Mouse (Mus musculus) heart, embryonic 15.5 days (tissue): ENCODE results near the gene Vmn1r166. TPM values are rescaled to one million over a fixed set of nuclear protein-coding genes. Genes with fewer than 3 reads are reported as not detected.
"Not testable (repeated sequence)": the region's sequence is repeated elsewhere in the genome, so short reads cannot be mapped to it uniquely, and the experiment has no call there.

ENCODE experiments used
- ATAC-seq: fragments of 200-750 bp; cut with Nextera tagmentation; replicated peaks from 2 replicates; pipeline ENCODE4 v1.8.0; 2017; ENCODE audit warnings: low read depth, moderate TSS enrichment; ENCODE audit not compliant: insufficient number of reproducible peaks, insufficient read depth, low FRiP score
- H3K27ac ChIP-seq: fragments of 300-500 bp; sonication (generic); 2 replicates; pipeline ENCODE4 v1.5.1; 2015; ENCODE audit warnings: mild to moderate bottlenecking, inconsistent platforms
- H3K27me3 ChIP-seq: fragments of 300-500 bp; sonication (generic); 2 replicates; pipeline ENCODE4 v1.6.1; 2015; ENCODE audit warnings: inconsistent platforms
- H3K36me3 ChIP-seq: fragments of 300-500 bp; sonication (generic); 2 replicates; pipeline ENCODE4 v1.6.1; 2015; ENCODE audit warnings: mild to moderate bottlenecking, inconsistent platforms
- H3K4me1 ChIP-seq: fragments of 300-500 bp; sonication (generic); replicated peaks from 2 replicates; pipeline ENCODE4 v1.6.1; 2015; ENCODE audit warnings: inconsistent platforms
- H3K4me2 ChIP-seq: fragments of 300-500 bp; sonication (generic); 2 replicates; pipeline ENCODE4 v1.6.1; 2015; ENCODE audit warnings: inconsistent platforms, mild to moderate bottlenecking, moderate library complexity
- H3K4me3 ChIP-seq: fragments of 300-500 bp; sonication (generic); 2 replicates; pipeline ENCODE4 v1.5.1; 2015; ENCODE audit warnings: mild to moderate bottlenecking, inconsistent platforms
- H3K9ac ChIP-seq: fragments of 300-500 bp; sonication (generic); 2 replicates; pipeline ENCODE4 v1.6.1; 2015; ENCODE audit warnings: mild to moderate bottlenecking, inconsistent platforms
- H3K9me3 ChIP-seq: fragments of 300-500 bp; sonication (generic); replicated peaks from 2 replicates; pipeline ENCODE4 v1.6.1; 2016; ENCODE audit warnings: inconsistent platforms
- WGBS: fragments of 180-500 bp; shearing (Covaris S2); methylation state at CpG from one replicate; pipeline ENCODE4 v1.1.7; 2015; ENCODE audit warnings: mixed read lengths; 5-methylcytosine and 5-hydroxymethylcytosine counted together
- polyA plus RNA-seq: library from polyadenylated mRNA; unstranded; fragments of >200 nt; fragmentation: Nextera tagmentation; extraction: Ambion mirVana; gene quantifications from 2 replicates; pipeline ENCODE4 v1.2.1, GENCODE M21; 2015

Vmn1r166 gene
- polyA plus RNA-seq: not detected in 2 replicates

GRCm38 (mm10) chr7:23251582-23251981, at the start of gene Vmn1r166:
Gene Vmn1r166 (minus strand): TSS chr7:23251682.
- H3K36me3 ChIP-seq, ATAC-seq, H3K4me2 ChIP-seq, H3K4me3 ChIP-seq, H3K9ac ChIP-seq, H3K4me1 ChIP-seq, H3K9me3 ChIP-seq, H3K27ac ChIP-seq, H3K27me3 ChIP-seq: not testable (repeated sequence)
- no CpG with 5 or more reads among the region's 2 CpGs for WGBS

DNA sequence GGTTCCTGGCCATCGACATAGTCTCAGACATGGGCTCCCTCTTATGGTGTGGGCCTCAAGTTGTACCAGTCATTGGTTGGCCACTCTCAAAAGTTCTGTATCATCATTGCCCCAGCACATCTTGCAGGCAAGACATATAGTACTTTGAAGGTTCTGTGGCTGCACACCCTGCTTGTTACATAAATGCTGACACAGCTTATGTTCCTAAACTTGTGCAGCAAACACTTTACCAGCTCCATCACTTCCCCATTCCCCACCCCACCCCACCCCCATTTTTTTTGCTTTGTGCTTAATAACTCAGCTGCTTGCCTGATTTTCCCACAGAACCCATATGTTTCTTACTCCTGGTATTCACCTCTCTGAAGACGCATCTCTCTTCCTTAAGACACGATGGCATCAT, 49.4 kb upstream of the Vmn1r166 start, which contains the start of gene Nlrp4e:
Gene Nlrp4e (plus strand): TSS at position 301 of the 400 bp plus-strand sequence.
- not testable (repeated sequence) for H3K27ac ChIP-seq, H3K27me3 ChIP-seq, H3K4me2 ChIP-seq, H3K36me3 ChIP-seq, H3K9ac ChIP-seq, H3K9me3 ChIP-seq, ATAC-seq, H3K4me1 ChIP-seq, H3K4me3 ChIP-seq
- WGBS: 78% methylated on average over 3 of the region's 3 CpGs

DNA sequence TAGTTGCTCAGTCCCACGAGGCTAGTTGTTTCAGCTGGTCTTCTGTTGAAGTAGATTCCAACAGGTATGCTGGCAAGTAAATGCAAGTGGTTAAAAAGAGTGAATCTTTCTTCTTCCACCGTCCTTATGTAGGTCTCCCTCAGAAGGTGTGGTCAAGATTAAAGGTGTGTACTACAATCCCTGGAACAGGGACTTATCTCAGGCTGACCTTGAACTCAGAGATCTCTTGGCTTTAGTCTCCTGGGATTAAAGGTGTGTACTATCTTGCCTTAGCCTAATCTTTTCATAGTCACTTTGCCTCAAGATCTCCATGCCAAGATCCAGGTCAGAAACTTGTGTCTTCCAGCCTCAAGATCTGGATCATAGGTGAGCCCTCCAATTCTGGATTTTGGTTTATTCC, 27.3 kb upstream of the Vmn1r166 start, which contains the start of gene Gm6902:
Gene Gm6902 (minus strand): TSS at position 101 of the 400 bp plus-strand sequence.
- H3K9ac ChIP-seq, H3K4me3 ChIP-seq: not testable (repeated sequence)
- no CpG with 5 or more reads among the region's 2 CpGs for WGBS

DNA sequence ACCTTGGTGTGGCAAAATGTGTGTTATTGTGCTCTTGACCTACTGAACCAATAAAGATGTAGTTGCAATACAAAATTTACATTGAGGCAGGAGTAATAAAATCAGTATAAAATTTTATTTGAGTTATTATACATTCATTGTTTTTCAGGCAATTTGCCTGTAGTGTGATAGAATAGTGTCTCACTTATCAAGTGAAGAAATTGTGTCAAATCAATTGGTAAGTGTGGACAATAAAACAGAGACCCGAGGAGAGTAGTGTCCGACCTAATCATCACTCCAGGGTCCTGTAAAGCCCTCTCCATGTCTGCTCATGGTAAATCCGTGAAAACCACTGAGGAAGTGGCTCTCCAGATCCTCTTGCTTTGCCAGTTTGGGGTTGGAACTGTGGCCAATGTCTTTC, 34.5 kb downstream of the Vmn1r166 start, which contains the start of gene Vmn1r165:
Gene Vmn1r165 (plus strand): TSS at position 301 of the 400 bp plus-strand sequence.
- not testable (repeated sequence) for ATAC-seq, H3K4me1 ChIP-seq
- no CpG with 5 or more reads among the region's 3 CpGs for WGBS

More for the DNA sequence above, 27.3 kb upstream of the Vmn1r166 start, which contains the start of gene Gm6902:
- H3K4me2 ChIP-seq, H3K27me3 ChIP-seq, H3K4me1 ChIP-seq, H3K27ac ChIP-seq, H3K36me3 ChIP-seq, H3K9me3 ChIP-seq, ATAC-seq: not testable (repeated sequence)

More for the DNA sequence above, 34.5 kb downstream of the Vmn1r166 start, which contains the start of gene Vmn1r165:
- H3K27ac ChIP-seq, H3K4me3 ChIP-seq, H3K36me3 ChIP-seq, H3K9me3 ChIP-seq, H3K4me2 ChIP-seq, H3K9ac ChIP-seq, H3K27me3 ChIP-seq: not testable (repeated sequence)

Other genes starting within 250 kb of the Vmn1r166 start
- gene Gm4216, start 231.8 kb downstream of the Vmn1r166 start, polyA plus RNA-seq: not detected in 2 replicates
- gene Vmn1r163, start 196.1 kb downstream of the Vmn1r166 start, polyA plus RNA-seq: not detected in 2 replicates
- not detected in 2 replicates for gene Gm8720, start 184.2 kb downstream of the Vmn1r166 start, polyA plus RNA-seq
- gene Gm10662, start 107.2 kb downstream of the Vmn1r166 start, polyA plus RNA-seq: not detected in 2 replicates
- gene Vmn1r165, start 34.4 kb downstream of the Vmn1r166 start, polyA plus RNA-seq: not detected in 2 replicates
- not detected in 2 replicates for gene Gm6902, start 27.2 kb upstream of the Vmn1r166 start, polyA plus RNA-seq
- not detected in 2 replicates for gene Nlrp4e, start 49.5 kb upstream of the Vmn1r166 start, polyA plus RNA-seq
- not detected in 2 replicates for gene Nlrp5, start 134.2 kb upstream of the Vmn1r166 start, polyA plus RNA-seq